Mouse (Mus musculus) CH12.LX (cell line): Measurements from ENCODE around the gene Slc22a17. TPM values are rescaled to one million over a fixed set of nuclear protein-coding genes. Genes with fewer than 3 reads are reported as not detected.
"Not testable (repeated sequence)": the region's sequence is repeated elsewhere in the genome, so short reads cannot be mapped to it uniquely, and the experiment has no call there.

ENCODE experiments used
- DNase-seq: peaks from one replicate; pipeline ENCODE4 v3.0.0-alpha.2; 2013; ENCODE audit errors: extremely low read depth
- H3K27ac ChIP-seq: 2 replicates; pipeline ENCODE4 v1.5.1; 2012; ENCODE audit warnings: low read depth, mild to moderate bottlenecking, control low read depth, moderate library complexity; ENCODE audit not compliant: insufficient read depth
- H3K27me3 ChIP-seq: replicated peaks from 2 replicates; pipeline ENCODE3; 2012; ENCODE audit warnings: inconsistent platforms
- H3K36me3 ChIP-seq, 2 experiments: replicated peaks in 1 of 2; 2 replicates each; pipeline versions ENCODE3 to v1.6.1; 2012; ENCODE audit warnings: inconsistent platforms in 1 of 2, low read length in 1 of 2, mild to moderate bottlenecking in 1 of 2, mixed read lengths in 1 of 2, moderate library complexity in 1 of 2; ENCODE audit not compliant: control insufficient read depth in 1 of 2, insufficient read depth in 1 of 2
- H3K4me1 ChIP-seq, 2 experiments: 2 replicates each; pipeline ENCODE4 v1.6.1; 2012; ENCODE audit warnings: inconsistent platforms in 1 of 2, moderate library complexity in 1 of 2; ENCODE audit not compliant: insufficient read depth in 2 of 2, control insufficient read depth in 1 of 2
- H3K4me2 ChIP-seq: 2 replicates; pipeline ENCODE4 v1.6.1; 2012; ENCODE audit warnings: low read depth, mild to moderate bottlenecking, control low read depth; ENCODE audit not compliant: poor library complexity, insufficient read depth, severe bottlenecking
- H3K4me3 ChIP-seq, 3 experiments: fragments of 150-350 bp in 1 of 3; sonication (generic) in 1 of 3; replicated peaks in 1 of 3; 2 replicates each; pipeline versions ENCODE3 to v1.5.1; 2011 to 2012; ENCODE audit warnings: low read depth in 2 of 3, low read length in 2 of 3, mild to moderate bottlenecking in 2 of 3, moderate library complexity in 2 of 3, control low read depth in 1 of 3, improper control_type of control experiment in 1 of 3, inconsistent platforms in 1 of 3, mixed read lengths in 1 of 3; ENCODE audit not compliant: poor library complexity in 1 of 3
- H3K79me2 ChIP-seq: replicated peaks from 2 replicates; pipeline ENCODE4 v1.6.1; 2012; ENCODE audit warnings: mild to moderate bottlenecking, moderate library complexity; ENCODE audit not compliant: control insufficient read depth, poor library complexity, insufficient read depth, severe bottlenecking; ENCODE audit errors: extremely low read depth
- H3K9ac ChIP-seq: 2 replicates; pipeline ENCODE4 v1.6.1; 2012; ENCODE audit warnings: low read depth, mild to moderate bottlenecking, control low read depth, moderate library complexity; ENCODE audit not compliant: insufficient read depth
- H3K9me3 ChIP-seq: replicated peaks from 2 replicates; pipeline ENCODE3; 2012; ENCODE audit warnings: low read length, inconsistent platforms, mixed read lengths
- BHLHE40 ChIP-seq: IDR thresholded peaks from 2 replicates; pipeline ENCODE4 v1.6.1; 2011; ENCODE audit warnings: mild to moderate bottlenecking, low read depth, low read length, improper control_type of control experiment
- CTCF ChIP-seq, 2 experiments: IDR thresholded peaks in 1 of 2; conservative IDR thresholded peaks in 1 of 2; 2 replicates each; pipeline ENCODE4 v1.5.1; 2011 to 2012; ENCODE audit warnings: low read depth in 2 of 2, low read length in 2 of 2, improper control_type of control experiment in 1 of 2, inconsistent platforms in 1 of 2, mild to moderate bottlenecking in 1 of 2, moderate library complexity in 1 of 2
- ELF1 ChIP-seq: IDR thresholded peaks from 2 replicates; pipeline ENCODE4 v1.6.1; 2014; ENCODE audit warnings: low read depth, mild to moderate bottlenecking, inconsistent platforms, low read length, improper control_type of control experiment
- EP300 ChIP-seq: IDR thresholded peaks from 2 replicates; pipeline ENCODE4 v1.6.1; 2011; ENCODE audit warnings: low read length, improper control_type of control experiment
- JUN ChIP-seq: IDR thresholded peaks from 2 replicates; pipeline ENCODE4 v1.6.1; 2011; ENCODE audit warnings: low read depth, mild to moderate bottlenecking, low read length, improper control_type of control experiment, moderate library complexity; ENCODE audit not compliant: insufficient read depth
- JUND ChIP-seq: conservative IDR thresholded peaks from 2 replicates; pipeline ENCODE4 v1.6.1; 2011; ENCODE audit warnings: low read depth, low read length, improper control_type of control experiment
- KAT2A ChIP-seq: IDR thresholded peaks from 2 replicates; pipeline ENCODE4 v1.6.1; 2012; ENCODE audit warnings: low read length, improper control_type of control experiment, inconsistent platforms; ENCODE audit not compliant: insufficient replicate concordance
- MAFK ChIP-seq: IDR thresholded peaks from 2 replicates; pipeline ENCODE4 v1.6.1; 2011; ENCODE audit warnings: low read length, improper control_type of control experiment; ENCODE audit not compliant: insufficient replicate concordance
- MAZ ChIP-seq: IDR thresholded peaks from 2 replicates; pipeline ENCODE4 v1.6.1; 2012; ENCODE audit warnings: low read depth, mild to moderate bottlenecking, inconsistent platforms, low read length, improper control_type of control experiment, moderate library complexity
- MEF2A ChIP-seq: IDR thresholded peaks from 2 replicates; pipeline ENCODE4 v1.6.1; 2014; ENCODE audit warnings: low read depth, mild to moderate bottlenecking, inconsistent platforms, low read length, improper control_type of control experiment, borderline replicate concordance
- MXI1 ChIP-seq: IDR thresholded peaks from 2 replicates; pipeline ENCODE4 v1.6.1; 2011; ENCODE audit warnings: mild to moderate bottlenecking, low read depth, low read length, improper control_type of control experiment
- MYC ChIP-seq: IDR thresholded peaks from 2 replicates; pipeline ENCODE4 v1.6.1; 2011; ENCODE audit warnings: low read depth, mild to moderate bottlenecking, improper control_type of control experiment, low read length
- POLR2A ChIP-seq: IDR thresholded peaks from 2 replicates; pipeline ENCODE4 v1.6.1; 2011; ENCODE audit warnings: low read depth, mild to moderate bottlenecking, improper control_type of control experiment, low read length
- POLR2AphosphoS2 ChIP-seq: IDR thresholded peaks from 2 replicates; pipeline ENCODE4 v1.6.1; 2011; ENCODE audit warnings: low read depth, low read length, improper control_type of control experiment
- SIN3A ChIP-seq: IDR thresholded peaks from 2 replicates; pipeline ENCODE4 v1.6.1; 2012; ENCODE audit warnings: low read length, improper control_type of control experiment, inconsistent platforms
- SMC3 ChIP-seq: IDR thresholded peaks from 2 replicates; pipeline ENCODE4 v1.6.1; 2011; ENCODE audit warnings: low read depth, low read length, improper control_type of control experiment
- TCF12 ChIP-seq: IDR thresholded peaks from 2 replicates; pipeline ENCODE4 v1.6.1; 2014; ENCODE audit warnings: low read depth, mild to moderate bottlenecking, inconsistent platforms, low read length, improper control_type of control experiment
- USF1 ChIP-seq: IDR thresholded peaks from 2 replicates; pipeline ENCODE4 v1.6.1; 2014; ENCODE audit warnings: low read depth, mild to moderate bottlenecking, inconsistent platforms, low read length, improper control_type of control experiment
- USF2 ChIP-seq: conservative IDR thresholded peaks from 2 replicates; pipeline ENCODE4 v1.6.1; 2011; ENCODE audit warnings: low read depth, low read length, improper control_type of control experiment
- ZKSCAN1 ChIP-seq: IDR thresholded peaks from 2 replicates; pipeline ENCODE4 v1.6.1; 2012; ENCODE audit warnings: low read depth, inconsistent platforms, low read length, improper control_type of control experiment, borderline replicate concordance
- ZMIZ1 ChIP-seq: IDR thresholded peaks from 2 replicates; pipeline ENCODE4 v1.6.1; 2012; ENCODE audit warnings: low read depth, mild to moderate bottlenecking, inconsistent platforms, low read length, improper control_type of control experiment
- dilution Hi-C: fragments of 300-500 bp; cut with MboI; formaldehyde crosslinking; loops from 2 replicates; pipeline ENCODE4 v1.14.3; 2020; ENCODE audit warnings: low sequenced_read_pairs; ENCODE audit not compliant: extremely low pct_unique_long_range_greater_than_20kb, extremely low pct_ligation_motif_present
- in situ Hi-C: fragments of 300-500 bp; cut with MboI; formaldehyde crosslinking; loops from 3 replicates; pipeline ENCODE4 v1.14.3; 2019; ENCODE audit warnings: low sequenced_read_pairs, low pct_ligation_motif_present, low pct_unique_long_range_greater_than_20kb, mixed read lengths
- polyA plus RNA-seq: library from polyadenylated mRNA; unstranded; fragments of >175 nt; gene quantifications from 2 replicates; pipeline ENCODE4 v1.2.1, GENCODE M21; 2012; ENCODE audit warnings: low read depth; ENCODE audit not compliant: insufficient read length
- total RNA-seq, 2 experiments: library from RNA; depleted of rRNA; stranded (reverse); fragments of 300-350 nt in 1 of 2; fragments of >200 nt in 1 of 2; gene quantifications; 2 replicates each; pipeline ENCODE4 v1.2.3; 2012 to 2014

Gene Slc22a17
- total and polyA plus RNA-seq, 3 experiments = 0.04 to 1.1 (median 0.34) TPM

DNA sequence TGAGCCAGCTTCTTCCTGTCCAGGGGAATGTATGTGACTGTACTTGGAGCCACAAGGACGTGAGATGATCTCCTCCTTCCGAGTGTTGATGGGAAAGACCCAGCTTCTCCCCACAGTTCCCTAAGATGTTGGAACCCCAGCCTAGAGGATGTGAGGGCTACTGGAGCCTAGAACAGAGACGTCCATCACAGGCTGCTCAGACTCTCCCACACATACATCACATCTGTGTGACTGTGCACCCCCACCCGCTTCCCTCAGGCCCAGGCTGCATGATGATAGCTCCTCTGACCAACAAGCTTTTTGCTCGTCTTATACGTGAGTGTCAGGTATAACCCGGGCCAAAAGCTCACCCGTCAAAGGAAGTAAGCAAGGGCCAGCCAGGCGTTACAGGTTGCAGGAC is 35.8 kb upstream of the Slc22a17 start:
- in situ Hi-C loops = no loop called here
- H3K4me3 ChIP-seq = no peak overlapping the region
- no peak overlapping the region for H3K4me2 ChIP-seq
- no peaks in the 10 kb centered on the region for H3K36me3 ChIP-seq
- no peak overlapping the region for H3K27ac ChIP-seq
- no peaks in the 10 kb centered on the region for H3K9me3 ChIP-seq
- dilution Hi-C loops = no loop called here
- DNase-seq = no peak
- H3K27me3 ChIP-seq = peaks cover 50% of the 10 kb centered on the region
- TF ChIP-seq POLR2AphosphoS2 (no peak), BHLHE40 (no peak), KAT2A (no peak), JUND (no peak), USF1 (no peak), MEF2A (no peak), MXI1 (no peak)
- TF ChIP-seq, all 38 proteins: peak for 0
- H3K79me2 ChIP-seq = no peaks in the 10 kb centered on the region
- peaks cover 7 to 20% of the 10 kb centered on the region in 2 experiments for H3K4me1 ChIP-seq
- H3K9ac ChIP-seq = no peak overlapping the region

DNA sequence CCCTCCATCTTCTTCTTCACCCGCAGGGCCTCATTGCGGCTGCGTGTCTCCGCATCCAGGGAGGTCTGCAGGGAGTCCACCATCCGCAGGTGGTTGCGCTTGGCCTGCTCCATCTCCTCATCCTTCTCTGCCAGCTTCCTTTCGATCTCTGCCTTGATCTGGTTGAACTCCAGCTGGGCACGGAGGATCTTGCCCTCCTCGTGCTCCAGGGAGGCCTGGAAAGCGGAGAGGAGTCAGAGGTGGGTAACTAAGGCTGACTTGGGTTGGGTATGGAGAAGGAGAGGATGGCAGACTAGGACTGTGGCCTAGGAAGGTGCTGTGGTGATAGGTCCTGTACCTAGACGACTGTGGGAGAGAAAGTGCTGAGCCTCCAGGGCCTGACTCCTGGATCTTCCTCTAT is 34.1 kb upstream of the Slc22a17 start:
- dilution Hi-C loops, in situ Hi-C loops: not testable (repeated sequence)
- peaks cover 51% of the 10 kb centered on the region for H3K27me3 ChIP-seq

DNA sequence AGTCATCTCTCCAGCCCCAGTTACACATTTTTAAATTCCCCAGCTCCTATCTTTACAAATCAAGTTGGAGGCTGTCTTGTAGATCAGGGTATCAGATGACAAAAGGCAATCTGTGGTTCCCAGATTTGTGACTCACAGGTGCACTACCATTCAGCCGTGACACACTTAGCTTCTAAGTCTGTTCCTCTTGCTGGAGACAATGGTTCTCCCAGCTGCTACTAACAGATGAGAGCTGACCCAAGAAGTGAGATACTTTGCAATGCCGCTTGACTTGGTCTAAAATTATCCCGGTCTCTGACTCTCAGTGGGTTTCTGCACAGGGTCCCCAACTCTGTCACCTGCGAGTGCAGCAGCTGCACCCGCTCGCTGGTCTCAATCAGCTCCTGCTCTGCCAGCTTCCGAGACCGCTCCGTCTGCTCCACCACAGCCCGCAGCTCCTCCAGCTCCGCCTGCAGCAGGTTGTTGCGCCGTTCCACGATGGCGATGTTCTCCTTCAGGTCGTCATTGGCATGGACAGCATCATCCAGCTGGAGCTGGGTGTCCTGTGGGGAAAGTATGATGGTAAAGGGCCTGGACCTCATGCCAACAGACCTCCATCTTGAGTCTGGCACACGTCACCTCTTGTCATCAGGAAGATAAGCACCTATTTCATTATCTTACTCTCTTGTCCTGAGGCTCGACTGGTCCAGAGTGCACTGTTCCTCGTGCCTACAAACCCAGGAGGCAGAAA is 33.2 kb upstream of the Slc22a17 start:
- TF ChIP-seq USF2 (no peak), MAFK (no peak), MXI1 (no peak), JUND (no peak), SMC3 (no peak), KAT2A (no peak), TCF12 (no peak), MAZ (no peak), SIN3A (no peak), ZKSCAN1 (no peak), EP300 (no peak), CTCF (conservative IDR thresholded peaks at IDR 0.05 in 1 of 2, IDR thresholded peaks at IDR 0.05 in 1 of 2; ENCODE audit: low read depth in 2 of 2, low read length in 2 of 2) (no peak), JUN (no peak), ZMIZ1 (no peak), POLR2A (no peak), USF1 (no peak), MYC (no peak), ELF1 (no peak)
- DNase-seq = peak; percentile 51
- no peaks in the 10 kb centered on the region for H3K9me3 ChIP-seq
- H3K27me3 ChIP-seq = peaks cover 51% of the 10 kb centered on the region
- H3K9ac ChIP-seq = no peak overlapping the region
- H3K4me1 ChIP-seq = peaks cover 7 to 20% of the 10 kb centered on the region in 2 experiments
- in situ Hi-C loops = no loop called here
- dilution Hi-C loops = no loop called here
- no peak overlapping the region for H3K4me3 ChIP-seq
- no peak overlapping the region for H3K27ac ChIP-seq
- no peak overlapping the region for H3K4me2 ChIP-seq
- no peaks in the 10 kb centered on the region for H3K79me2 ChIP-seq
- no peaks in the 10 kb centered on the region for H3K36me3 ChIP-seq

More for the DNA sequence above, 34.1 kb upstream of the Slc22a17 start:
- not testable (repeated sequence) for DNase-seq, H3K4me2 ChIP-seq, H3K79me2 ChIP-seq, H3K9ac ChIP-seq, H3K27ac ChIP-seq, H3K9me3 ChIP-seq, H3K36me3 ChIP-seq, H3K4me3 ChIP-seq
- H3K4me1 ChIP-seq = peaks cover 7 to 20% of the 10 kb centered on the region in 2 experiments
